Mouse (Mus musculus) kidney, postnatal 0 days (tissue): ENCODE results near the gene 1700123O20Rik. TPM values are rescaled to one million over a fixed set of nuclear protein-coding genes. Genes with fewer than 3 reads are reported as not detected.

Experiments
- ATAC-seq: fragments of 200-750 bp; cut with Nextera tagmentation; replicated peaks from 2 replicates; pipeline ENCODE4 v1.8.0; 2017; ENCODE audit warnings: low read depth, moderate number of reproducible peaks, moderate TSS enrichment, moderate library complexity; ENCODE audit not compliant: low FRiP score
- DNase-seq: peaks from one replicate; pipeline ENCODE4 v3.0.0-alpha.2; 2016; ENCODE audit warnings: low spot score
- H3K27ac ChIP-seq: fragments of 300-500 bp; sonication (generic); 2 replicates; pipeline ENCODE4 v1.5.1; 2014; ENCODE audit warnings: mild to moderate bottlenecking
- H3K27me3 ChIP-seq: fragments of 300-500 bp; sonication (generic); 2 replicates; pipeline ENCODE4 v1.6.1; 2014; ENCODE audit warnings: low read length, mixed read lengths; ENCODE audit not compliant: insufficient read depth
- H3K36me3 ChIP-seq: fragments of 300-500 bp; sonication (generic); 2 replicates; pipeline ENCODE4 v1.6.1; 2014; ENCODE audit warnings: low read length, mixed read lengths; ENCODE audit not compliant: insufficient read depth
- H3K4me1 ChIP-seq: fragments of 300-500 bp; sonication (generic); replicated peaks from 2 replicates; pipeline ENCODE4 v1.6.1; 2014; ENCODE audit warnings: antibody characterized with exemption, low read length, mixed read lengths; ENCODE audit not compliant: insufficient read depth
- H3K4me2 ChIP-seq: fragments of 300-500 bp; sonication (generic); 2 replicates; pipeline ENCODE4 v1.6.1; 2014; ENCODE audit warnings: mild to moderate bottlenecking, low read length, moderate library complexity, mixed read lengths
- H3K4me3 ChIP-seq: fragments of 300-500 bp; sonication (generic); replicated peaks from 2 replicates; pipeline ENCODE4 v1.5.1; 2014; ENCODE audit warnings: low read depth, low read length
- H3K9ac ChIP-seq: fragments of 300-500 bp; sonication (generic); 2 replicates; pipeline ENCODE4 v1.6.1; 2014; ENCODE audit warnings: low read depth, low read length
- H3K9me3 ChIP-seq: fragments of 300-500 bp; sonication (generic); replicated peaks from 2 replicates; pipeline ENCODE4 v1.6.1; 2016; ENCODE audit warnings: low read length, inconsistent platforms, mixed read lengths
- CTCF ChIP-seq: IDR thresholded peaks from 2 replicates; pipeline ENCODE4 v1.5.1; 2016; ENCODE audit warnings: antibody characterized with exemption, low read depth, mild to moderate bottlenecking, moderate library complexity
- WGBS: fragments of 180-500 bp; shearing (Covaris S2); extraction: QIAGEN DNeasy Blood & Tissue Kit; methylation state at CpG from one replicate; pipeline ENCODE4 v1.1.7; 2014; 5-methylcytosine and 5-hydroxymethylcytosine counted together
- polyA plus RNA-seq: library from polyadenylated mRNA; unstranded; fragments of >200 nt; fragmentation: Nextera tagmentation; extraction: Ambion mirVana; gene quantifications from 2 replicates; pipeline ENCODE4 v1.2.1, GENCODE M21; 2015

Gene 1700123O20Rik
- polyA plus RNA-seq, 1 experiment from 2014 or later = 102 TPM

GRCm38 (mm10) chr14:54650621-54651454, 35.2 kb upstream of the 1700123O20Rik start:
- no peak overlapping the region for H3K4me3 ChIP-seq
- H3K4me1 ChIP-seq = peaks cover 6% of the 10 kb centered on the region; the same call in 1 of the 2 replicates
- peaks cover 42% of the 10 kb centered on the region for H3K36me3 ChIP-seq
- H3K27me3 ChIP-seq = no peaks in the 10 kb centered on the region
- peak; percentile 49 for ATAC-seq
- TF ChIP-seq CTCF = peak; percentile 99
- no peak overlapping the region for H3K27ac ChIP-seq
- no peaks in the 10 kb centered on the region for H3K9me3 ChIP-seq
- H3K4me2 ChIP-seq = no peak overlapping the region
- DNase-seq = peak; percentile 97
- 56% methylated on average over 23 of the region's 23 CpGs for WGBS
- no peak overlapping the region for H3K9ac ChIP-seq

- 79% methylated on average over 4 of the region's 4 CpGs for WGBS
- Histone ChIP-seq H3K9ac (no peak overlapping the region), H3K27me3 (no peaks in the 10 kb centered on the region), H3K9me3 (no peaks in the 10 kb centered on the region), H3K4me1 (peaks cover 6% of the 10 kb centered on the region; the same call in 1 of the 2 replicates), H3K4me2 (no peak overlapping the region), H3K27ac (no peak overlapping the region), H3K4me3 (no peak overlapping the region), H3K36me3 (peaks cover 40% of the 10 kb centered on the region)
- DNase-seq = no peak
- no peak for TF ChIP-seq CTCF
- ATAC-seq = no peak
Measured at GRCm38 (mm10) chr14:54651556-54651955, 34.5 kb upstream of the 1700123O20Rik start.

- peaks cover 42% of the 10 kb centered on the region for H3K36me3 ChIP-seq
- peak overlapping the region; percentile 72 for H3K4me2 ChIP-seq
- ATAC-seq (no peak), DNase-seq (peak; percentile 12)
- H3K4me3 ChIP-seq = peak overlapping the region; percentile 76
- 0% methylated on average over 7 of the region's 7 CpGs for WGBS
- peak overlapping the region; percentile 82 for H3K27ac ChIP-seq
- no peaks in the 10 kb centered on the region for H3K9me3 ChIP-seq
- TF ChIP-seq CTCF = no peak
- peaks cover 6% of the 10 kb centered on the region; the same call in 1 of the 2 replicates for H3K4me1 ChIP-seq
- peak overlapping the region; percentile 83 for H3K9ac ChIP-seq
- no peaks in the 10 kb centered on the region for H3K27me3 ChIP-seq
Measured at GRCm38 (mm10) chr14:54652787-54653186, 33.2 kb upstream of the 1700123O20Rik start.

- Histone ChIP-seq H3K9ac (peak overlapping the region; percentile 83), H3K4me3 (peak overlapping the region; percentile 76), H3K4me2 (peak overlapping the region; percentile 72), H3K9me3 (no peaks in the 10 kb centered on the region), H3K27me3 (no peaks in the 10 kb centered on the region), H3K36me3 (peaks cover 40% of the 10 kb centered on the region), H3K4me1 (peaks cover 6% of the 10 kb centered on the region; the same call in 1 of the 2 replicates), H3K27ac (peak overlapping the region; percentile 82)
- under 1% methylated on average over 12 of the region's 12 CpGs for WGBS
- ATAC-seq (peak; percentile 89), DNase-seq (peak; percentile 96)
- peak; percentile 23; the same call in 1 of the 2 replicates for TF ChIP-seq CTCF
Measured at GRCm38 (mm10) chr14:54653496-54653895, 32.5 kb upstream of the 1700123O20Rik start.

- no peak overlapping the region for H3K27ac ChIP-seq
- H3K27me3 ChIP-seq = no peaks in the 10 kb centered on the region
- no peak for TF ChIP-seq CTCF
- peaks cover 76% of the 10 kb centered on the region for H3K36me3 ChIP-seq
- H3K9me3 ChIP-seq = no peaks in the 10 kb centered on the region
- no peak overlapping the region for H3K4me3 ChIP-seq
- no peak overlapping the region for H3K9ac ChIP-seq
- no peak for DNase-seq
- H3K4me1 ChIP-seq = no peaks in the 10 kb centered on the region
- H3K4me2 ChIP-seq = no peak overlapping the region
- ATAC-seq = no peak
- 91% methylated on average over 2 of the region's 2 CpGs for WGBS
Measured at GRCm38 (mm10) chr14:54660009-54660408, 26.0 kb upstream of the 1700123O20Rik start.

GRCm38 (mm10) chr14:54664477-54665222, 21.4 kb upstream of the 1700123O20Rik start:
- Histone ChIP-seq H3K36me3 (peaks cover 76% of the 10 kb centered on the region), H3K27me3 (no peaks in the 10 kb centered on the region), H3K27ac (no peak overlapping the region), H3K9ac (no peak overlapping the region), H3K9me3 (no peaks in the 10 kb centered on the region), H3K4me1 (no peaks in the 10 kb centered on the region), H3K4me3 (no peak overlapping the region), H3K4me2 (no peak overlapping the region)
- ATAC-seq (no peak), DNase-seq (no peak)
- 92% methylated on average over 10 of the region's 10 CpGs for WGBS
- no peak for TF ChIP-seq CTCF
